Mouse (Mus musculus): Measurements from ENCODE around the gene Rpl36al.
A peak's percentile ranks its signal among the peaks of the same experiment; 100 is the strongest.

Rpl36al gene

GRCm38 (mm10) chr12:69158765-69159577 lies 24.9 kb downstream of the Rpl36al start, which contains the start of gene Rps29:
Gene Rps29 (minus strand): TSS chr12:69159186.
- peak; percentile 97 for DNase-seq (ENCODE audit: low spot score)

DNA sequence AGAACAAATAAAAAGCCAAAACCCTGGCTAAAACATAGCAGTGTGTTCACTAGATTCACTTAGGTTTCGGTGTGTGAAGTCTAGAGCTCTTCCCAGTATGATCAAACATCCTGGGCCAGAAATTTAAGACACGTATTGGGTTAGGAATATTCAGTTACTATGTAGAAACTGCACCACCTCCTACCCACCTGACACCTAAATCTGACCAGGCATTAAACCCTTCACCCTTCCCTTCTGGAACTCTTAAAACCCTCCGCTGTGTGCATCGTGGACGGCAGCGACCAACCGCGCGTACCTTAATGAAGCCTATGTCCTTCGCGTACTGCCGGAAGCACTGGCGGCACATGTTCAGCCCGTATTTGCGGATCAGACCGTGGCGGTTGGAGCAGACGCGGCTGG lies 25.5 kb downstream of the Rpl36al start:
- DNase-seq (ENCODE audit: low spot score) = no peak

GRCm38 (mm10) chr12:69157107-69157506 lies 26.8 kb downstream of the Rpl36al start:
- no peak for DNase-seq (ENCODE audit: low spot score)

DNA sequence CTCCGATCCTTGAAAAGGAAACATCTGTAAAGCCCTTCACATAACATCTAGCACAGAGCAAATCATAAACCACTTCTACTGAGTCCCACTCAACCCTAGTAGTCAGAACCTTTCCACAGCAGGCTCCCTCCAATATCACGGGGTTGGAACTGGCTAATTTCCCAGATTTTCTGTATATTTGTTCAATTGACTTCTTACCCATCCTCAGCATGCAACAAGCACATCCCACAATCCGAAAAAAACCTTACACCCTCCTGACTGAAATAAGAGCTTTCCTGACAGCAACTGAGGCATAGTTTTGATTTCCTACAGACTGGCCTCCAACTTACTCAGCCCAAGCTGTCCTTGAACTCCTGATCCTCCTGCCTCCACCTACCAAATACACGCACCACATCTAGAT lies 27.4 kb downstream of the Rpl36al start:
- no peak for DNase-seq (ENCODE audit: low spot score)

DNA sequence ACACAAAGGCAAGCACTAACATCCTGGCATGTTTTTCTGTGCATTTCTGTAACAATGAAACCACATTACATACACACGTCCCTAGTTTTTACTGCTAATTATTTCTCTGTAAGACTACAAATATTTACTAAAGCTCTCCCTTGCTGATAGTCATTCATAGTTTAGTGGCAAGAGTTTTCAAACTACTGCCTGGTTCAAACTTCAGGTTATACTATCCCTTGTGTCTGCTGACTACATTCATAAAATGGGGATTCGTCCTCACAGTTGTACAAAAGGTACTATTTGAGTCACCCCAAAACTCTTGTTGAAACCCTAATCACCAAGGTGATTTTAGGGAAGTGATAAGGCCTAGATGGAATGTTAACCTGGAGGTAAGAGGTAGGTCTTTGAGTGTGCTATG lies 28.0 kb downstream of the Rpl36al start:
- no peak for DNase-seq (ENCODE audit: low spot score)

- DNase-seq (ENCODE audit: low spot score) = no peak
Observed at GRCm38 (mm10) chr12:69150049-69150448, 33.8 kb downstream of the Rpl36al start.

DNA sequence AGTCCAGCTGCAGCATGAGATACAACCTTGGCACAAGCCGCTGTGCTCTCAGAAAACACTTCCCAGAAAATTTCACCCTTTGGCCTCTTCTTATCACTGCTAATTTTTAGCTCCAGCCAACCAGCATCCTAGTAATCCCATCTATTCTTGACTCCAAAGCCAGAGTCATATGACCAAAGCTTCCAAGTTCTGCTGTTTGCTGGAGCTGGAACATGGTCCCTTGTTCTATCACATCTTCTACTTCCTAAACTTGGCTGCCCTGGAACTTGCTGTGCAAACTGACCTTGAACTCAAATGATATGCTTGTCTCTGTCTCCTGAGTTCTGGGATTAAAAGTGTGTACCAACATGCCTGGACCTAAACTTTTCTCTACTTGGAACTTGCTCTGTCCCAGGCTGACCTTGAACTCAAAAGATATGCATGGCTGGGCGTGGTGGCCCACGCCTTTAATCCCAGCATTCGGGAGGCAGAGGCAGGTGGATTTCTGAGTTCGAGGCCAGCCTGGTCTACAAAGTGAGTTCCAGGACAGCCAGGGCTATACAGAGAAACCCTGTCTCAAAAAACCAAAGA lies 36.6 kb downstream of the Rpl36al start:
- no peak for DNase-seq (ENCODE audit: low spot score)

DNA sequence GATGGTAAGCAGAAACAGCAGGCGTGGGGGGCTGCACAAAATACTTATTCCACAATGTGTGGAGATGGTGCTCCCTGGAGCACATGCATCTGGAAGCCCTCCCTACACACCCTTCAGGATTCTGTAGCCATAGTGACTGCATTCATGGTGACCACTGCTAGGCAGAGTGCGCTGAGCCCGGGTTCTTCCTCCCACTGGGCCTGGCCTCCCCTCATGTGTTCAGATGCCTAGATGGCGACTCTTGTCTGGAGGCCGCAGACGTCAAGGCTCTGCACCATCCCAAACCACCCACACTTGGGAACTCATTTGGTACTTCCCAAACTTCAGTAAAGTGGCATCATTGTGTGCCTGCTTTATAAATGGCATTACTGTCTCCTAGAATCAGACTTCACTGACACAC lies 40.4 kb downstream of the Rpl36al start:
- DNase-seq (ENCODE audit: low spot score) = no peak

GRCm38 (mm10) chr12:69139841-69140240 lies 44.0 kb downstream of the Rpl36al start:
- DNase-seq (ENCODE audit: low spot score) = no peak

GRCm38 (mm10) chr12:69139201-69139600 lies 44.7 kb downstream of the Rpl36al start:
- no peak for DNase-seq (ENCODE audit: low spot score)

Data from spleen, adult 12 weeks (tissue).